Mouse (Mus musculus): Measurements from ENCODE around the gene Ppp1r1a.

GRCm38 (mm10) chr15:103486658-103487057 is 51.1 kb downstream of the Ppp1r1a start:
- TF ChIP-seq EP300 (IDR thresholded peaks at IDR 0.05; ENCODE audit: low read depth) (no peak), CTCF (IDR thresholded peaks at IDR 0.05; ENCODE audit: low read depth) (no peak)

Measured in heart, postnatal 0 days (tissue).